Mouse (Mus musculus) hindbrain, embryonic 15.5 days (tissue): ENCODE results near the gene Elf2. TPM values are rescaled to one million over a fixed set of nuclear protein-coding genes. Genes with fewer than 3 reads are reported as not detected.

Experiments
- ATAC-seq: fragments of 200-750 bp; cut with Nextera tagmentation; 2 replicates; pipeline ENCODE4 v1.8.0; 2017; ENCODE audit warnings: low read depth, moderate number of reproducible peaks, moderate TSS enrichment; ENCODE audit not compliant: low FRiP score
- H3K27ac ChIP-seq: fragments of 300-500 bp; sonication (generic); replicated peaks from 2 replicates; pipeline ENCODE4 v1.5.1; 2015; ENCODE audit warnings: mild to moderate bottlenecking, inconsistent platforms
- H3K27me3 ChIP-seq: fragments of 300-500 bp; sonication (generic); 2 replicates; pipeline ENCODE4 v1.6.1; 2015; ENCODE audit warnings: control low read depth, inconsistent platforms
- H3K36me3 ChIP-seq: fragments of 300-500 bp; sonication (generic); 2 replicates; pipeline ENCODE4 v1.6.1; 2015; ENCODE audit warnings: control low read depth, inconsistent platforms
- H3K4me1 ChIP-seq: fragments of 300-500 bp; sonication (generic); replicated peaks from 2 replicates; pipeline ENCODE4 v1.6.1; 2015; ENCODE audit warnings: control low read depth, inconsistent platforms
- H3K4me2 ChIP-seq: fragments of 300-500 bp; sonication (generic); 2 replicates; pipeline ENCODE4 v1.6.1; 2015; ENCODE audit warnings: moderate library complexity, mild to moderate bottlenecking, inconsistent platforms
- H3K4me3 ChIP-seq: fragments of 300-500 bp; sonication (generic); 2 replicates; pipeline ENCODE4 v1.5.1; 2015; ENCODE audit warnings: mild to moderate bottlenecking, inconsistent platforms
- H3K9ac ChIP-seq: fragments of 300-500 bp; sonication (generic); 2 replicates; pipeline ENCODE4 v1.6.1; 2015; ENCODE audit warnings: inconsistent platforms
- H3K9me3 ChIP-seq: fragments of 300-500 bp; sonication (generic); 2 replicates; pipeline ENCODE4 v1.6.1; 2016; ENCODE audit warnings: control low read depth, inconsistent platforms
- WGBS: fragments of 180-500 bp; shearing (Covaris S2); methylation state at CpG from one replicate; pipeline ENCODE4 v1.1.7; 2015; 5-methylcytosine and 5-hydroxymethylcytosine counted together
- polyA plus RNA-seq: library from polyadenylated mRNA; unstranded; fragments of >200 nt; fragmentation: Nextera tagmentation; extraction: Ambion mirVana; gene quantifications from 2 replicates; pipeline ENCODE4 v1.2.1, GENCODE M21; 2015

Gene Elf2
- polyA plus RNA-seq, 1 experiment from 2014 or later, result 34.2 TPM

DNA sequence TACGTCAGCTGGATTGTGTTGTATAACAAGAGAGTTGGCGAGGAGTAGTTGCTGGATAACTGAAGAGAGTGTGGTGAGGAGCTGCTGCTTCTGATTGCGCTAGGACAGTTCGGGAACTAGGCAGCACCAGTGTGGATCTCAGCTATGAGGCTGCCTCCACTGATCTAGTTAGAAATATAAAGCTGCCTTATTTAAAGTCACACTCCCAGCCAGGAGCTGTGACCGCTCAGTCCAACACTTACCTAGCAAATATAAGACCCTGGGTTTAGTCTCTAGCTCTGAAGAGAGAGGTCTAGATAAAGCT lies 105.8 kb downstream of the Elf2 start:
- H3K27ac ChIP-seq, result no peak overlapping the region; the same call in 1 of the 2 replicates
- no peak overlapping the region for H3K4me2 ChIP-seq
- no peak overlapping the region for H3K4me3 ChIP-seq
- 0 out of 2 replicates have a peak, but pooled peaks cover 4% of the 10 kb centered on the region for H3K36me3 ChIP-seq
- H3K9ac ChIP-seq, result no peak overlapping the region
- 79% methylated on average over 5 of the region's 5 CpGs for WGBS
- ATAC-seq, result no peak
- no peaks in the 10 kb centered on the region for H3K9me3 ChIP-seq
- H3K4me1 ChIP-seq, result peaks cover 15% of the 10 kb centered on the region; the same call in 1 of the 2 replicates
- H3K27me3 ChIP-seq, result no peaks in the 10 kb centered on the region

- H3K4me1 ChIP-seq, result peaks cover 17% of the 10 kb centered on the region; the same call in 1 of the 2 replicates
- no peaks in the 10 kb centered on the region for H3K36me3 ChIP-seq
- no peak overlapping the region for H3K4me3 ChIP-seq
- ATAC-seq, result peak; percentile 65
- H3K9me3 ChIP-seq, result no peaks in the 10 kb centered on the region
- H3K27me3 ChIP-seq, result no peaks in the 10 kb centered on the region
- H3K27ac ChIP-seq, result no peak overlapping the region; the same call in 1 of the 2 replicates
- no peak overlapping the region for H3K4me2 ChIP-seq
- no peak overlapping the region for H3K9ac ChIP-seq
- WGBS, result 50% methylated on average over 13 of the region's 13 CpGs
Observed at GRCm38 (mm10) chr3:51233918-51234751, 106.3 kb downstream of the Elf2 start.

DNA sequence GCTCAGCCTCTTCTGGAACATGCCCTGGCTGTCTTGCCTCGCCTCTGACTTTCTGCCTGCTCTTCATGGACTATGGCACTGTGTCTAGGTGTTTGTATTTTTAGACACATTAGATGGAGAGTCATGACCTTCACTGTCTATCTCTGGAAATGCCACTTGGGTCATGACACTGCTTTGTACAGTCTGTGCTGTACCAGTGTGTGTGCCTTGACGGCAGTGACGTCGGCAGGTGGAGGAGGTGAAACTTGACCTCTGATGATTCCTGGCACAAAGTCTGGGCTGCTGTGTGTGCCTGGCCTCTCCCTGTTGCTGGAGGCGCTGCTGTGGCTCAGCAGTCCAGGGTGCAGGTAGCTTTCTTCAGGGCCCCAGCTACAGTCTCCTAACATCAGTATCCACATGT lies 107.0 kb downstream of the Elf2 start:
- Histone ChIP-seq H3K9me3 (no peaks in the 10 kb centered on the region), H3K4me3 (no peak overlapping the region), H3K27me3 (no peaks in the 10 kb centered on the region), H3K4me1 (peaks cover 24% of the 10 kb centered on the region), H3K4me2 (no peak overlapping the region), H3K9ac (no peak overlapping the region), H3K27ac (no peak overlapping the region), H3K36me3 (no peaks in the 10 kb centered on the region)
- WGBS, result 73% methylated on average over 5 of the region's 5 CpGs
- no peak; the same call in 1 of the 2 replicates for ATAC-seq

DNA sequence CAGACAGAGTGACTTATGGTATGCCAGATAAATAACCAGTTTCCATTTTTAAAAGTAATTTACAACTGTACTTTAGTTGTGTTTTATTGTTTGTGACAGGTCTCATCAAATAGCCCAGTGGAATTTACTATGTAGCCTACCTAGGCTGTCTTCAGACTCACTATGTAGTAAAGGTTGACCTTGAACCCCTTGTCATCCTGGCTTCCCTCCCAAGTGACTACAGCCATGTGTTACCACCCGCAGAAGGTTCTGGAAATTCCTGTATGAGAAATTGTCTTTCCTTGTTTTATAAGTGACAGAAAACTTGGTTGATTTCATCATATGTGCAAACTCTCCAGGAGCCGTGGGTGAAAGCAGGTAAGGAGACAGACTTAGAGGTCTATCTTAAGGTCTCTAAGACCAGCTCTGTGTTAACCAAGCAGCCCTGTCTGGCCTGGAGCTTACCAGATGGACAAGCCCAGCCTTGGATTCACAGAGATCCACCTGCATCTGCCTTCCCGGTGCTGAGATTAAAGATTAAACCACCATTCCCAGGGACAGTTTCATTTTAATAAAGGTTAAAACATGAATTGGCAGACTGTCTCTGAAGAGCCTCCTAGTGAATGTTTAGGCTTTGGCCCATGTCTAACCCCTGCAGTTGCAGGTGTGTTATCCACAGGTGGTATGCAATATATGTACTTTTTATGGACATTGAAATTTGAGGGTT lies 108.1 kb downstream of the Elf2 start:
- H3K9ac ChIP-seq, result no peak overlapping the region
- no peak overlapping the region for H3K4me2 ChIP-seq
- no peaks in the 10 kb centered on the region for H3K36me3 ChIP-seq
- no peak for ATAC-seq
- H3K4me1 ChIP-seq, result peaks cover 29% of the 10 kb centered on the region
- H3K9me3 ChIP-seq, result no peaks in the 10 kb centered on the region
- H3K27ac ChIP-seq, result no peak overlapping the region
- H3K27me3 ChIP-seq, result no peaks in the 10 kb centered on the region
- no peak overlapping the region for H3K4me3 ChIP-seq
- WGBS, result 93% methylated on average over 3 of the region's 3 CpGs

- Histone ChIP-seq H3K4me1 (peaks cover 36% of the 10 kb centered on the region), H3K36me3 (no peaks in the 10 kb centered on the region), H3K4me3 (no peak overlapping the region), H3K9me3 (no peaks in the 10 kb centered on the region), H3K4me2 (no peak overlapping the region), H3K9ac (no peak overlapping the region), H3K27ac (no peak overlapping the region), H3K27me3 (no peaks in the 10 kb centered on the region)
- ATAC-seq, result no peak
- 73% methylated on average over 3 of the region's 3 CpGs for WGBS
Observed at GRCm38 (mm10) chr3:51231499-51231898, 109.0 kb downstream of the Elf2 start.

GRCm38 (mm10) chr3:51230886-51231285 lies 109.6 kb downstream of the Elf2 start:
- ATAC-seq, result no peak
- H3K36me3 ChIP-seq, result no peaks in the 10 kb centered on the region
- no peak overlapping the region for H3K4me2 ChIP-seq
- H3K27ac ChIP-seq, result no peak overlapping the region
- H3K4me1 ChIP-seq, result peaks cover 43% of the 10 kb centered on the region
- no peaks in the 10 kb centered on the region for H3K9me3 ChIP-seq
- no peak overlapping the region for H3K4me3 ChIP-seq
- 81% methylated on average over 5 of the region's 5 CpGs for WGBS
- no peak overlapping the region for H3K9ac ChIP-seq
- H3K27me3 ChIP-seq, result no peaks in the 10 kb centered on the region

- no peak overlapping the region for H3K4me3 ChIP-seq
- no peaks in the 10 kb centered on the region for H3K9me3 ChIP-seq
- no peaks in the 10 kb centered on the region for H3K27me3 ChIP-seq
- no peaks in the 10 kb centered on the region for H3K36me3 ChIP-seq
- H3K9ac ChIP-seq, result no peak overlapping the region
- no peak for ATAC-seq
- WGBS, result 94% methylated on average over 6 of the region's 6 CpGs
- H3K27ac ChIP-seq, result no peak overlapping the region
- peaks cover 49% of the 10 kb centered on the region for H3K4me1 ChIP-seq
- H3K4me2 ChIP-seq, result no peak overlapping the region
Observed at GRCm38 (mm10) chr3:51230146-51230835, 110.2 kb downstream of the Elf2 start.

DNA sequence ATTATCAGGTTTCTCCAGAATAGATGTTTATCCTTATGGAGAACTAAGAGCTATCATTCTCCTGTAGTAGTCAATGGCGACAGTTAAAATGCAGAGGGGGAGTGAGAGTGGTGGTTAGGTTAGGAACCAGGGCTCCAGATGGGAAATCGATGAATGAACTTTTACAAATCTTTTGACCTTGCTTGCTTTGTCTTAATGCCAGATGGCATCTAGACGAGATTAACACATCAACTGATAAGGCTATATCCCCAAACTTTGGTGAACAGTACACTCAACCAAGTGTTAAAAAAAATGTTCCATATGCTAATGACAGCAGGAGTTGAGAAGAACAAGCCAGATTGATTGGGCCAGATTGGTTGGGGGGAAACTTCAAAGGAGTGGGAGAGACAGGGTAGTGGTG lies 111.2 kb downstream of the Elf2 start:
- peaks cover 43% of the 10 kb centered on the region for H3K4me1 ChIP-seq
- H3K4me3 ChIP-seq, result no peak overlapping the region
- 81% methylated on average over 3 of the region's 3 CpGs for WGBS
- H3K36me3 ChIP-seq, result no peaks in the 10 kb centered on the region
- H3K9me3 ChIP-seq, result no peaks in the 10 kb centered on the region
- no peak overlapping the region for H3K4me2 ChIP-seq
- no peak for ATAC-seq
- H3K27ac ChIP-seq, result no peak overlapping the region
- H3K9ac ChIP-seq, result no peak overlapping the region
- H3K27me3 ChIP-seq, result no peaks in the 10 kb centered on the region

GRCm38 (mm10) chr3:51228821-51229205 lies 111.7 kb downstream of the Elf2 start:
- no peak for ATAC-seq
- H3K36me3 ChIP-seq, result no peaks in the 10 kb centered on the region
- H3K9me3 ChIP-seq, result no peaks in the 10 kb centered on the region
- H3K27me3 ChIP-seq, result no peaks in the 10 kb centered on the region
- no peak overlapping the region for H3K27ac ChIP-seq
- no peak overlapping the region for H3K9ac ChIP-seq
- WGBS, result 71% methylated on average over 9 of the region's 9 CpGs
- H3K4me2 ChIP-seq, result no peak overlapping the region
- H3K4me3 ChIP-seq, result no peak overlapping the region
- peaks cover 45% of the 10 kb centered on the region for H3K4me1 ChIP-seq

- no peak for ATAC-seq
- H3K4me3 ChIP-seq, result no peak overlapping the region
- no peaks in the 10 kb centered on the region for H3K36me3 ChIP-seq
- H3K27me3 ChIP-seq, result no peaks in the 10 kb centered on the region
- H3K27ac ChIP-seq, result no peak overlapping the region
- H3K4me1 ChIP-seq, result peaks cover 51% of the 10 kb centered on the region
- no peak overlapping the region for H3K4me2 ChIP-seq
- H3K9me3 ChIP-seq, result no peaks in the 10 kb centered on the region
- no peak overlapping the region for H3K9ac ChIP-seq
- WGBS, result 78% methylated on average over 10 of the region's 10 CpGs
Observed at GRCm38 (mm10) chr3:51228038-51228820, 112.2 kb downstream of the Elf2 start.

DNA sequence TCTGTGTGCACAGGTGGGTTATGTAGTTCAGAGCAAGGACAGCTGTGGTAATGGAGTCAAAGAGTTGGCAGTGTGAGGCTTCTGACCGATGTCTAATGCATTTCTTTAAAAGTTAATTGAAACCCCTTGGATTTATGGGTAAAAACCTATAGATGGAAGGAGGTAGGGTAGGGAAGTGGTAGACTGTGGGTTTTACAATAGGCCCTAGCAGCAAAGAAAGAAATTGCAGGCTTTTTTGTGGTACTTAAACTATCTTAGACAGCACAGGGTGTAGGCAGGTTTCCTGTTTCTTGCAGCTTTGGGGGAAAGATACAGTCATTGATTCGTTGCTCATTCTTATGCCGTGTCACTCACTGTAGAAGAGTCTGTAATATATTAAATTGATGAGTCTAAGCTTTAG lies 113.9 kb downstream of the Elf2 start:
- no peak for ATAC-seq
- 83% methylated on average over 3 of the region's 3 CpGs for WGBS
- Histone ChIP-seq H3K4me3 (peak overlapping the region; percentile 98; the same call in 1 of the 2 replicates), H3K4me2 (peak overlapping the region; percentile 82), H3K27ac (no peak overlapping the region), H3K9me3 (no peaks in the 10 kb centered on the region), H3K27me3 (no peaks in the 10 kb centered on the region), H3K9ac (no peak overlapping the region), H3K36me3 (no peaks in the 10 kb centered on the region), H3K4me1 (peaks cover 53% of the 10 kb centered on the region)
